Mouse (Mus musculus) hindbrain, embryonic 15.5 days (tissue): ENCODE data around the gene Nuak2. TPM values are rescaled to one million over a fixed set of nuclear protein-coding genes. Genes with fewer than 3 reads are reported as not detected.

Experiments
- ATAC-seq: fragments of 200-750 bp; cut with Nextera tagmentation; 2 replicates; pipeline ENCODE4 v1.8.0; 2017; ENCODE audit warnings: low read depth, moderate number of reproducible peaks, moderate TSS enrichment; ENCODE audit not compliant: low FRiP score
- H3K27ac ChIP-seq: fragments of 300-500 bp; sonication (generic); replicated peaks from 2 replicates; pipeline ENCODE4 v1.5.1; 2015; ENCODE audit warnings: mild to moderate bottlenecking, inconsistent platforms
- H3K27me3 ChIP-seq: fragments of 300-500 bp; sonication (generic); 2 replicates; pipeline ENCODE4 v1.6.1; 2015; ENCODE audit warnings: control low read depth, inconsistent platforms
- H3K36me3 ChIP-seq: fragments of 300-500 bp; sonication (generic); 2 replicates; pipeline ENCODE4 v1.6.1; 2015; ENCODE audit warnings: control low read depth, inconsistent platforms
- H3K4me1 ChIP-seq: fragments of 300-500 bp; sonication (generic); replicated peaks from 2 replicates; pipeline ENCODE4 v1.6.1; 2015; ENCODE audit warnings: control low read depth, inconsistent platforms
- H3K4me2 ChIP-seq: fragments of 300-500 bp; sonication (generic); 2 replicates; pipeline ENCODE4 v1.6.1; 2015; ENCODE audit warnings: moderate library complexity, mild to moderate bottlenecking, inconsistent platforms
- H3K4me3 ChIP-seq: fragments of 300-500 bp; sonication (generic); 2 replicates; pipeline ENCODE4 v1.5.1; 2015; ENCODE audit warnings: mild to moderate bottlenecking, inconsistent platforms
- H3K9ac ChIP-seq: fragments of 300-500 bp; sonication (generic); 2 replicates; pipeline ENCODE4 v1.6.1; 2015; ENCODE audit warnings: inconsistent platforms
- H3K9me3 ChIP-seq: fragments of 300-500 bp; sonication (generic); 2 replicates; pipeline ENCODE4 v1.6.1; 2016; ENCODE audit warnings: control low read depth, inconsistent platforms
- WGBS: fragments of 180-500 bp; shearing (Covaris S2); methylation state at CpG from one replicate; pipeline ENCODE4 v1.1.7; 2015; 5-methylcytosine and 5-hydroxymethylcytosine counted together
- polyA plus RNA-seq: library from polyadenylated mRNA; unstranded; fragments of >200 nt; fragmentation: Nextera tagmentation; extraction: Ambion mirVana; gene quantifications from 2 replicates; pipeline ENCODE4 v1.2.1, GENCODE M21; 2015

Nuak2 gene
- polyA plus RNA-seq, 1 experiment from 2014 or later, result 12.9 TPM

DNA sequence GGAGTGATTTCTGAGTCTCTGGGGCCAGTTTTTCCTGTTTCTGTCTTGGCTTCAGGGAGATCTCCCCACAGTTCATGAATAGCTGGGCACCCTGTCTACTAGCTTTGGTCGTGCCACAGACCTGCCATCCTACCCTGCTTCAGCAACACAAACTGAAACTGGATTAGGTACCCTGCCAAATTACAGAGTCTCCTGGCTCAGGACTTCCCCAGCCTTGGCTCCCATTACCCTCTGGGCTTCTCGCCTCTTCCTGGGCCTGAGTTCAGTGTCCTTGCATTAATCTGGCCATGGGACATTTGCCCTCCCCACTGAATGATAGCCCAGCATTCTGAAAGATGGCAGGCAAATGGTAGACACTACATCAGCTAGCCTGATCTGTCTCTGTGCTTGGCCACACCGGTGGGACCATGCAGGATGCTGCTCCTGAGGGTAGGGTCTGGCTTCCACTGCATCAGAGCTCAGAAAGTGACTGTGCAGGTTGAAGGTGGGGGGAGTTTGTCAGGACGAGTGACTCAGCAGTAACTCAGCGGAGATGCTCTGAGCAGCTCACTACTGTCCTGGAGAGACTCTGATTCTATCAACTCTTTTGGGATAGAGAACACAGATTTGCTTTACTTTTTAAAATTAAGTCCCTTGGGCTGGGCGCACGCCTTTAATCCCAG is 49.1 kb downstream of the Nuak2 start:
- no peaks in the 10 kb centered on the region for H3K9me3 ChIP-seq
- 82% methylated on average over 7 of the region's 7 CpGs for WGBS
- no peak overlapping the region for H3K4me2 ChIP-seq
- peaks cover 17% of the 10 kb centered on the region for H3K36me3 ChIP-seq
- H3K4me3 ChIP-seq, result no peak overlapping the region
- H3K27me3 ChIP-seq, result no peaks in the 10 kb centered on the region
- H3K4me1 ChIP-seq, result peaks cover 21% of the 10 kb centered on the region
- H3K9ac ChIP-seq, result no peak overlapping the region
- H3K27ac ChIP-seq, result no peak overlapping the region
- ATAC-seq, result peak; percentile 23; the same call in 1 of the 2 replicates

DNA sequence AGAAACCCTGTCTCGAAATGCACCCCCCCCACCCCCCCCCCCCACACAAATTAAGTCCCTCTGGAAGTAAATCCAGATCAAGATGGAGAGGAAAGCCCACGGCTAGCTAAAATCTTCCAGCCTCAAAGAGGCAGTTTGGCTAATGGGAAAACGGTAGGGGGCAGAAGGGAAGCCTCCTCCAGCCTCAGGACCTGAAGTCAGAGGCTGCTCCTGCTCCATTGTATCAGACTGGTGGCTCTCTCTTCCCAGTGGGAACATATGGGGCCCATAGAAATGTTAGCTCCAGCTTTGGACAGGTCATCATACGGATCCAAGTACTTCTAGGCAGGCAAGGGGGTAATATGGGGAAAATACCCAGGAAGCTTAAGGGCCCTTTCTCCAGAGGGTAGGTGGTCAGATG is 49.7 kb downstream of the Nuak2 start:
- Histone ChIP-seq H3K27me3 (no peaks in the 10 kb centered on the region), H3K9ac (no peak overlapping the region), H3K4me3 (no peak overlapping the region), H3K27ac (no peak overlapping the region), H3K9me3 (no peaks in the 10 kb centered on the region), H3K4me1 (peaks cover 25% of the 10 kb centered on the region), H3K4me2 (no peak overlapping the region), H3K36me3 (peaks cover 10% of the 10 kb centered on the region)
- ATAC-seq, result no peak
- 60% methylated on average over 4 of the region's 4 CpGs for WGBS

DNA sequence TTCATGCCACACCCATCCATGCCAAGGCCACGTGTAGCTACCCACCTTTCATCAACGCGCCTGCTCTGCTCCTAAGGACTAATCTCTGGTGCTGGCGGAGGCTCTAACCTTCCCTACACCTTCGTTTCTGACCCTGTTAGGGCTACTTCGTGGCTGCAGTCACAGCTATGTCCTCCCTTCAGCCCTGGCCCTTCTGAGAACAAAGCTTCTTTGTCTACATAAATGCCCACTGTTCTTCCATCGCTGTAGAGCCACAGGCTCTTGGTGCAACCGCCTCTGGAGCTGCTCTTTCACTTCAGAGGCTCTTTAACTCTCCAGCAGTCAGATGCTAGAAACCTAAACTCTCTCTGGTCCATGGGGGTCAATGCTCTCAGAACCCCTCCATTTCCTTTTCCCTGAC is 50.3 kb downstream of the Nuak2 start:
- Histone ChIP-seq H3K4me1 (peaks cover 31% of the 10 kb centered on the region), H3K36me3 (peaks cover 4% of the 10 kb centered on the region), H3K9ac (no peak overlapping the region), H3K4me2 (no peak overlapping the region), H3K4me3 (no peak overlapping the region), H3K9me3 (no peaks in the 10 kb centered on the region), H3K27ac (no peak overlapping the region), H3K27me3 (no peaks in the 10 kb centered on the region)
- no peak for ATAC-seq
- 54% methylated on average over 8 of the region's 8 CpGs for WGBS

- H3K9ac ChIP-seq, result no peak overlapping the region
- H3K4me2 ChIP-seq, result no peak overlapping the region
- peaks cover 38% of the 10 kb centered on the region for H3K4me1 ChIP-seq
- WGBS, result 58% methylated on average over 6 of the region's 6 CpGs
- no peaks in the 10 kb centered on the region for H3K9me3 ChIP-seq
- H3K27ac ChIP-seq, result no peak overlapping the region
- no peak for ATAC-seq
- H3K4me3 ChIP-seq, result no peak overlapping the region
- H3K36me3 ChIP-seq, result no peaks in the 10 kb centered on the region; the same call in 1 of the 2 replicates
- H3K27me3 ChIP-seq, result no peaks in the 10 kb centered on the region
These were observed 51.0 kb downstream of the Nuak2 start for GRCm38 (mm10) chr1:132366937-132367336.

- peak; percentile 82 for ATAC-seq
- Histone ChIP-seq H3K4me2 (no peak overlapping the region), H3K36me3 (no peaks in the 10 kb centered on the region; the same call in 1 of the 2 replicates), H3K27me3 (no peaks in the 10 kb centered on the region), H3K4me1 (peaks cover 47% of the 10 kb centered on the region), H3K4me3 (no peak overlapping the region), H3K27ac (no peak overlapping the region), H3K9me3 (no peaks in the 10 kb centered on the region), H3K9ac (no peak overlapping the region)
- 30% methylated on average over 7 of the region's 7 CpGs for WGBS
These were observed 52.0 kb downstream of the Nuak2 start for GRCm38 (mm10) chr1:132367692-132368506.

DNA sequence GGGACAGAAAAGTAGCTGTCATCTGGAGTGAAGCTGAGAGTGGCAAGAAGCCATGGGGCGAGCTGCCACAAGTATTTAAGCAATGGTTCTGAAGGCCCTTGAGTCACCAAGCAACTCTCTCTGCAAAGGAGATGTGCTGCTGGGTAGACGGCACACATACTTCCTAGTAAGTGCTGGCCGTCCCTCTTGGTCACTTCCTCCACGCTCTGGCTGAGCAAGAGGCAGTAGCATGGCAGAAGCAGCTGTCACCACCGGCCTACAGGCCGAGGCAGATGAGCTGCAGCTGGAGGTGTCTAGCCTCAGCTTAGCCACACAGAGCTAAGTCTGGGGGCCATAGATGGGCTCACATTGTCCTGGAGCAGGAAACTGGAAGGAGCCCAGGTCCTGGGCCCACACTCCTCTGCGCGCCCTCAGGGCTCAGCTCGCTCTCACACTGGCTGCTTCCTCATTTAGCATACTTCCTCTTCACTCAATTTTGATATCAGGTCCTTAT is 54.8 kb downstream of the Nuak2 start:
- Histone ChIP-seq H3K9ac (no peak overlapping the region), H3K27ac (no peak overlapping the region), H3K27me3 (no peaks in the 10 kb centered on the region), H3K4me2 (no peak overlapping the region), H3K4me3 (no peak overlapping the region), H3K9me3 (no peaks in the 10 kb centered on the region), H3K36me3 (no peaks in the 10 kb centered on the region; the same call in 1 of the 2 replicates), H3K4me1 (peaks cover 72% of the 10 kb centered on the region)
- ATAC-seq, result no peak
- 75% methylated on average over 9 of the region's 9 CpGs for WGBS

DNA sequence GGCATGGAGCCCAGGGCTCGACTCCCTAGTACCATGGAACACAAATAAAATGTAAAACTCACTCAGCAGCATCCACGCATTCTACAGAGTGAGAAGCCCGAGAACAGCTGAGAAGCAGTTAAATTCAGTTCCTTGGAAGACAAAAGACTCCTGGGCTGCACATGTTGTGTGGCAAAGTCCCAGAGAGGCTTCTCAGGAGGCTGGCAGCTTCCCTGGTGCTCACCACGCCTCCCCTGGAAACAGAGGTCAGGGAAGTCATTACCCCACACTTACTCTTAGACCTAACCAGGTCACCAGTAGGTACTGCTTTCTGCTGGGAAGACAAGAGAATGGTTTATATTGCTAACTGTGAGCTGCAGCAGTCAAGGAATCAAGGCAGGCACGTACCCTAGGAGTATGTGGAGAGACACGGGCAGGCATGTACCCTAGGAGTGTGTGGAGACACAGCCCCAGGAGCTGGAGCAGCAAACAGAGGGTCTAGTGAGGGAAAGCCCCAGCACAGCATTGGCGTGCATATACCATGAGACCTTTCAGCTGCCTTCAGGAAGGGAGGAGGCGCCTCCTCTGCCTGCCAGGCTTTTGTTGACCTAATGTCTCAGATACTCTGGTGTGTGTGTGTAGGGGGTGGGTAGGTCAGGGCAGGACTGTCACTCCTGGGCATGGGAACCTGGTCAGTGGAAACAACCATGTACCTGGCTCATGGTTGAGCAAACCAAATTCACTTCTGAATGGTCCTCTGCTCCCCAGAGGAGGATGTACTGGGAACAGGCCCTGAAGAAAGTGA is 55.6 kb downstream of the Nuak2 start:
- H3K4me2 ChIP-seq, result no peak overlapping the region
- no peaks in the 10 kb centered on the region for H3K27me3 ChIP-seq
- ATAC-seq, result no peak
- 41% methylated on average over 8 of the region's 8 CpGs for WGBS
- H3K9me3 ChIP-seq, result no peaks in the 10 kb centered on the region
- no peaks in the 10 kb centered on the region; the same call in 1 of the 2 replicates for H3K36me3 ChIP-seq
- peak overlapping the region; percentile 31 for H3K27ac ChIP-seq
- no peak overlapping the region for H3K9ac ChIP-seq
- H3K4me3 ChIP-seq, result no peak overlapping the region
- peaks cover 69% of the 10 kb centered on the region for H3K4me1 ChIP-seq

DNA sequence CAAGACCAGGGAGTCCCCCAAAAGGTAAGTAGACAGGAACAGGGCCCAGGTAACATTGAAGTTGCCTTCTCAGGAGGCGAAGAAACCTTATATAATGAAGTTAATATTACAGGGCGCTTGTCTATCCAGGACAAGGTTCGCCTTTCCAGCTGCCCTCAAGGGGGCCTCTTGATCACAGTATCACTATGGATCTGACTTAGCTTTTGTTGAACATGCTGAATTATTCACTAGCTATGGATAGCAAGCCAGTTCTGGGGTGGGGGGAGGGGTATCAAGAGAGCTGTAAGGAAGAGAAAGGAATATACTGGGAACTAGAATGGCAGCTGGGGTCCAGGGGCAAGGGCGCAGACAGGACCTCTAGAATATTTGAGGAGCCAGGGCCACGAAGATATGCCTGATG is 56.4 kb downstream of the Nuak2 start:
- Histone ChIP-seq H3K9ac (no peak overlapping the region), H3K4me1 (peaks cover 69% of the 10 kb centered on the region), H3K27me3 (no peaks in the 10 kb centered on the region), H3K4me3 (no peak overlapping the region), H3K9me3 (no peaks in the 10 kb centered on the region), H3K27ac (no peak overlapping the region; the same call in 1 of the 2 replicates), H3K4me2 (no peak overlapping the region), H3K36me3 (no peaks in the 10 kb centered on the region; the same call in 1 of the 2 replicates)
- 53% methylated on average over 5 of the region's 5 CpGs for WGBS
- no peak for ATAC-seq

- H3K9ac ChIP-seq, result no peak overlapping the region
- no peaks in the 10 kb centered on the region for H3K27me3 ChIP-seq
- peaks cover 69% of the 10 kb centered on the region for H3K4me1 ChIP-seq
- no peaks in the 10 kb centered on the region; the same call in 1 of the 2 replicates for H3K36me3 ChIP-seq
- H3K4me3 ChIP-seq, result no peak overlapping the region
- no peaks in the 10 kb centered on the region for H3K9me3 ChIP-seq
- H3K27ac ChIP-seq, result no peak overlapping the region
- WGBS, result 70% methylated on average over 6 of the region's 6 CpGs
- no peak for ATAC-seq
- H3K4me2 ChIP-seq, result no peak overlapping the region
These were observed 57.1 kb downstream of the Nuak2 start for GRCm38 (mm10) chr1:132372896-132373534.

- Histone ChIP-seq H3K9ac (no peak overlapping the region), H3K27me3 (no peaks in the 10 kb centered on the region), H3K4me2 (no peak overlapping the region), H3K27ac (no peak overlapping the region), H3K9me3 (no peaks in the 10 kb centered on the region), H3K36me3 (peaks cover 3% of the 10 kb centered on the region; the same call in 1 of the 2 replicates), H3K4me3 (no peak overlapping the region), H3K4me1 (peaks cover 69% of the 10 kb centered on the region)
- ATAC-seq, result peak; percentile 28; the same call in 1 of the 2 replicates
- 37% methylated on average over 5 of the region's 5 CpGs for WGBS
These were observed 58.4 kb downstream of the Nuak2 start for GRCm38 (mm10) chr1:132374140-132374872.

DNA sequence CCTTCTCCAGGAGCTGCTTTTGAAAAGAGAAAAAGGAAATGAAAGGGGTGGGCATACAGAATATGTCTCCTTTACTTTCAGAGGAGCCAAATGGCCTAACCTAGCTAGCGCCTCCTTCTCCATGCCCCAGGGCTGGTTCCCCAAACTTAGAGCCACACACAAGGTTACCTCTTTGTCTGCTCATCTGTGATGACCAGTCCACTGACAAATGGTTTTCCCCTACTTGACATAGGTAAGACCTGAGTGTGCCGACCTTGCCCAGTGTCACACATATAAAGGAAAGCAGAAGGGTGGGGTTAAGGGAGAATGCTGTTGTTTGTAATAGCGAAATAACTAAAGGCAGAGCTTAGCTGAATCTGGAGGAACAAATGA is 58.9 kb downstream of the Nuak2 start:
- H3K27ac ChIP-seq, result no peak overlapping the region; the same call in 1 of the 2 replicates
- ATAC-seq, result no peak
- no peak overlapping the region for H3K4me3 ChIP-seq
- no peaks in the 10 kb centered on the region for H3K27me3 ChIP-seq
- H3K9ac ChIP-seq, result no peak overlapping the region
- H3K36me3 ChIP-seq, result peaks cover 7% of the 10 kb centered on the region
- no peak overlapping the region for H3K4me2 ChIP-seq
- peaks cover 69% of the 10 kb centered on the region for H3K4me1 ChIP-seq
- 76% methylated on average over 3 of the region's 3 CpGs for WGBS
- no peaks in the 10 kb centered on the region for H3K9me3 ChIP-seq
